ENCODE assay signal across 8 mouse cellular contexts in genomic region chr7:52006296-52006630, GRCm38 (mm10). TPM values are rescaled to one million over a fixed set of nuclear protein-coding genes. Genes with fewer than 3 reads are reported as not detected.
DNase-seq lines count a peak whose midpoint lies in the region; ATAC-seq and TF ChIP-seq lines count a peak whose summit lies in the region.

No protein-coding gene starts in this region.

- H3K27ac ChIP-seq in kidney, postnatal 0 days, result 0 out of 2 replicates have a peak overlapping the region, but pooled peaks have one; percentile 39
- no peak overlapping the region for H3K27ac ChIP-seq in embryonic facial prominence, embryonic 12.5 days
- H3K27ac ChIP-seq in midbrain, embryonic 16.5 days (ENCODE audit: low read length), result no peak overlapping the region; the same call in 1 of the 2 replicates

- no peak overlapping the region for H3K9ac ChIP-seq in kidney, postnatal 0 days (ENCODE audit: low read depth, low read length)
- no peak overlapping the region for H3K9ac ChIP-seq in embryonic facial prominence, embryonic 12.5 days
- peak overlapping the region; percentile 48; the same call in 1 of the 2 replicates for H3K9ac ChIP-seq in midbrain, embryonic 16.5 days (ENCODE audit: low read depth, low read length)

- TF ChIP-seq CTCF in kidney, postnatal 0 days (IDR thresholded peaks at IDR 0.05; ENCODE audit: low read depth), result no peak

- no peaks in the 10 kb centered on the region for H3K4me1 ChIP-seq in kidney, postnatal 0 days (replicated peaks; ENCODE audit: insufficient read depth, low read length)
- H3K4me1 ChIP-seq in embryonic facial prominence, embryonic 12.5 days, result no peaks in the 10 kb centered on the region
- H3K4me1 ChIP-seq in midbrain, embryonic 16.5 days (ENCODE audit: control insufficient read depth, insufficient read depth, low read length), result peaks cover 6% of the 10 kb centered on the region

- 1% methylated on average over 9 of the region's 9 CpGs for WGBS in kidney, postnatal 0 days
- 0% methylated on average over 9 of the region's 9 CpGs for WGBS in embryonic facial prominence, embryonic 12.5 days
- 1% methylated on average over 9 of the region's 9 CpGs for WGBS in midbrain, embryonic 16.5 days

- peak overlapping the region; percentile 57 for H3K4me2 ChIP-seq in kidney, postnatal 0 days (ENCODE audit: low read length)
- H3K4me2 ChIP-seq in embryonic facial prominence, embryonic 12.5 days (replicated peaks), result peak overlapping the region; percentile 79
- H3K4me2 ChIP-seq in midbrain, embryonic 16.5 days (ENCODE audit: low read length), result peak overlapping the region; percentile 74

- ATAC-seq in kidney, postnatal 0 days (replicated peaks; ENCODE audit: low FRiP score, low read depth), result no peak; the same call in 1 of the 2 replicates
- no peak; the same call in 1 of the 2 replicates for ATAC-seq in embryonic facial prominence, embryonic 12.5 days (ENCODE audit: insufficient number of reproducible peaks, insufficient read depth, low FRiP score, low TSS enrichment)
- peak; percentile 88; the same call in 1 of the 2 replicates for ATAC-seq in midbrain, embryonic 16.5 days

- H3K27me3 ChIP-seq in kidney, postnatal 0 days (ENCODE audit: insufficient read depth, low read length), result no peaks in the 10 kb centered on the region
- peaks cover 7% of the 10 kb centered on the region; the same call in 1 of the 2 replicates for H3K27me3 ChIP-seq in embryonic facial prominence, embryonic 12.5 days
- no peaks in the 10 kb centered on the region for H3K27me3 ChIP-seq in midbrain, embryonic 16.5 days (ENCODE audit: control insufficient read depth, insufficient read depth, low read depth, low read length)

- H3K36me3 ChIP-seq in kidney, postnatal 0 days (ENCODE audit: insufficient read depth, low read length), result no peaks in the 10 kb centered on the region
- no peaks in the 10 kb centered on the region for H3K36me3 ChIP-seq in embryonic facial prominence, embryonic 12.5 days
- no peaks in the 10 kb centered on the region for H3K36me3 ChIP-seq in midbrain, embryonic 16.5 days (ENCODE audit: control insufficient read depth, insufficient read depth, low read length)

- peak overlapping the region; percentile 51 for H3K4me3 ChIP-seq in kidney, postnatal 0 days (replicated peaks; ENCODE audit: low read depth, low read length)
- peak overlapping the region; percentile 59 for H3K4me3 ChIP-seq in embryonic facial prominence, embryonic 12.5 days
- peak overlapping the region; percentile 79 for H3K4me3 ChIP-seq in midbrain, embryonic 16.5 days (ENCODE audit: low read depth, low read length)

- H3K9me3 ChIP-seq in kidney, postnatal 0 days (replicated peaks; ENCODE audit: low read length), result no peaks in the 10 kb centered on the region
- no peaks in the 10 kb centered on the region for H3K9me3 ChIP-seq in embryonic facial prominence, embryonic 12.5 days
- no peaks in the 10 kb centered on the region for H3K9me3 ChIP-seq in midbrain, embryonic 16.5 days (replicated peaks; ENCODE audit: control insufficient read depth, low read length, poor library complexity, severe bottlenecking)

- no peak for DNase-seq in kidney, postnatal 0 days (ENCODE audit: low spot score)
- no peak for DNase-seq in kidney, postnatal 10 days
- peak; percentile 33 for DNase-seq in hindlimb bud, embryonic 11.5 days (ENCODE audit: extremely low spot score, low read depth, low spot score)
- no peak for DNase-seq in cerebellum, adult 11 months
- DNase-seq in right cerebral cortex, postnatal 10 days (ENCODE audit: low spot score in 2 of 2), result no peak
- no peak for DNase-seq in MN1 (ENCODE audit: low spot score)

RNA-seq across cellular contexts. Expression of gene Svip, which starts 0.4 kb away (rescaled TPM):
- polyA plus RNA-seq in kidney, postnatal 0 days (2015; fragmentation: Nextera tagmentation; extraction: Ambion mirVana), result 13.4 and 13.8 TPM in 2 replicates
- 7.8 and 8.6 TPM in 2 replicates for polyA plus RNA-seq in embryonic facial prominence, embryonic 12.5 days (2016; fragmentation: Nextera tagmentation; extraction: Ambion mirVana)
- polyA plus RNA-seq in midbrain, embryonic 16.5 days (2015; fragmentation: Nextera tagmentation; extraction: Ambion mirVana), result 21.2 and 21.9 TPM in 2 replicates

RNA-seq across cellular contexts. Expression of gene 1700015G11Rik, which starts 9.3 kb away (rescaled TPM):
- not detected in 2 replicates for polyA plus RNA-seq in kidney, postnatal 0 days (2015; fragmentation: Nextera tagmentation; extraction: Ambion mirVana)
- not detected in 2 replicates for polyA plus RNA-seq in embryonic facial prominence, embryonic 12.5 days (2016; fragmentation: Nextera tagmentation; extraction: Ambion mirVana)
- polyA plus RNA-seq in midbrain, embryonic 16.5 days (2015; fragmentation: Nextera tagmentation; extraction: Ambion mirVana), result not detected in 2 replicates
